Mouse (Mus musculus): Measurements from ENCODE around the gene Exoc3l4. TPM values are rescaled to one million over a fixed set of nuclear protein-coding genes. Genes with fewer than 3 reads are reported as not detected.

The Exoc3l4 gene
- polyA plus RNA-seq, 1 experiment from 2014 or later, result 9.4 TPM

GRCm38 (mm10) chr12:111411631-111412355 is 5.0 kb upstream of the Exoc3l4 start:
- Histone ChIP-seq H3K9ac (ENCODE audit: low read length) (no peak overlapping the region), H3K4me3 (ENCODE audit: control insufficient read depth in 1 of 2, insufficient read depth in 1 of 2, low read depth in 1 of 2, low read length in 2 of 2) (no peak overlapping the region), H3K27me3 (ENCODE audit: control insufficient read depth, insufficient read depth, low read length) (peaks cover 28% of the 10 kb centered on the region), H3K4me2 (ENCODE audit: low read length) (no peak overlapping the region), H3K9me3 (ENCODE audit: control insufficient read depth, low read length) (no peaks in the 10 kb centered on the region), H3K36me3 (ENCODE audit: control insufficient read depth, insufficient read depth, low read length) (no peaks in the 10 kb centered on the region), H3K4me1 (ENCODE audit: control insufficient read depth in 2 of 2, insufficient read depth in 2 of 2, low read length in 2 of 2) (peaks cover 18 to 28% of the 10 kb centered on the region in 2 experiments), H3K27ac (replicated peaks in 1 of 2; ENCODE audit: control insufficient read depth in 1 of 2, insufficient read depth in 1 of 2, low read depth in 2 of 2, low read length in 2 of 2) (no peak overlapping the region)
- WGBS, result 73% methylated on average over 8 of the region's 8 CpGs
- ATAC-seq (ENCODE audit: insufficient number of reproducible peaks, insufficient read depth, low FRiP score, low read depth), result no peak

DNA sequence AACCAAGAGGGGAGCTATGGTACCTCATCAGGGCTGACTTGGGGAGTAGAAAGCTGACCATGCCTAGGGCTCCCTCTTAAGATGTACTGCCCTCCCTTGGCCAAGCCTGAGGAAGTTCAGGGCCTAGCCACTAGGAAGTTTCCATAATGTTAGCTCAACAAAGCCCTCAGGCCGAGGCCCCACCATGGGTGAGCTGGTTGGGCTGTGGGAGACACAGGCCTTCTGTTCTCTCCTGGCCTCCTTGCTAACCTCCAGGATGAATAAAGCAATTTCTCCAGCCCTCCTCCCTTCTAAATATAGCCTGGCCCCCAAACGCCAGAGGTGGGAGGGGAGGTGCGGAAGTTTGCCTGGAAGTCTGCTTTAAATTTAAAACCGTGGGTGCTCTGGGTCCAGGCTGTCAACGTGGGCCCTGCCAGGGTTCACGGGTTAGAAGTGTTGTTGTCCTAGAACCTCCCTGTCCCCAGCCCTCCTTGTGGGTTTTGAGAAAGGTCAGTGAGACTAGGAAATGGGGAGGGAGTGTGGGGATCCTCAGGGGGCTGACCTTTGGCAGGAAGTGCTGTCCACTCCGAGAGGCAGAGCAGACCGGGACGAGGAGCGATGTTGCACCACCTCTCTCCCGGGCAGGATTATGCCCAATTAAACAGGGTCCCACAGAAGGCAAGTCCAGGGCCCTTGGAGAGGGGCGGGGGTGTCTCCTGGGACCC is 4.1 kb upstream of the Exoc3l4 start:
- Histone ChIP-seq H3K4me3 (ENCODE audit: control insufficient read depth in 1 of 2, insufficient read depth in 1 of 2, low read depth in 1 of 2, low read length in 2 of 2) (peak overlapping the region; percentile 43 to 47), H3K9ac (ENCODE audit: low read length) (peak overlapping the region; percentile 68), H3K9me3 (ENCODE audit: control insufficient read depth, low read length) (no peaks in the 10 kb centered on the region), H3K4me2 (ENCODE audit: low read length) (peak overlapping the region; percentile 77), H3K27ac (replicated peaks in 1 of 2; ENCODE audit: control insufficient read depth in 1 of 2, insufficient read depth in 1 of 2, low read depth in 2 of 2, low read length in 2 of 2) (peak overlapping the region; percentile 57 to 87), H3K4me1 (ENCODE audit: control insufficient read depth in 2 of 2, insufficient read depth in 2 of 2, low read length in 2 of 2) (peaks cover 25 to 35% of the 10 kb centered on the region in 2 experiments), H3K36me3 (ENCODE audit: control insufficient read depth, insufficient read depth, low read length) (no peaks in the 10 kb centered on the region), H3K27me3 (ENCODE audit: control insufficient read depth, insufficient read depth, low read length) (peaks cover 20% of the 10 kb centered on the region)
- peak; percentile 41; the same call in 1 of the 2 replicates for ATAC-seq (ENCODE audit: insufficient number of reproducible peaks, insufficient read depth, low FRiP score, low read depth)
- 6% methylated on average over 12 of the region's 12 CpGs for WGBS

- ATAC-seq (ENCODE audit: insufficient number of reproducible peaks, insufficient read depth, low FRiP score, low read depth), result peak; percentile 74
- Histone ChIP-seq H3K27me3 (ENCODE audit: control insufficient read depth, insufficient read depth, low read length) (peaks cover 16% of the 10 kb centered on the region), H3K4me1 (ENCODE audit: control insufficient read depth in 2 of 2, insufficient read depth in 2 of 2, low read length in 2 of 2) (peaks cover 25 to 36% of the 10 kb centered on the region in 2 experiments), H3K27ac (replicated peaks in 1 of 2; ENCODE audit: control insufficient read depth in 1 of 2, insufficient read depth in 1 of 2, low read depth in 2 of 2, low read length in 2 of 2) (peak overlapping the region; percentile 57 to 87), H3K4me3 (ENCODE audit: control insufficient read depth in 1 of 2, insufficient read depth in 1 of 2, low read depth in 1 of 2, low read length in 2 of 2) (peak overlapping the region; percentile 43 to 47), H3K4me2 (ENCODE audit: low read length) (peak overlapping the region; percentile 77), H3K9me3 (ENCODE audit: control insufficient read depth, low read length) (no peaks in the 10 kb centered on the region), H3K9ac (ENCODE audit: low read length) (peak overlapping the region; percentile 68), H3K36me3 (ENCODE audit: control insufficient read depth, insufficient read depth, low read length) (no peaks in the 10 kb centered on the region)
- under 1% methylated on average over 21 of the region's 21 CpGs for WGBS
Observed at GRCm38 (mm10) chr12:111413300-111413699, 3.5 kb upstream of the Exoc3l4 start.

DNA sequence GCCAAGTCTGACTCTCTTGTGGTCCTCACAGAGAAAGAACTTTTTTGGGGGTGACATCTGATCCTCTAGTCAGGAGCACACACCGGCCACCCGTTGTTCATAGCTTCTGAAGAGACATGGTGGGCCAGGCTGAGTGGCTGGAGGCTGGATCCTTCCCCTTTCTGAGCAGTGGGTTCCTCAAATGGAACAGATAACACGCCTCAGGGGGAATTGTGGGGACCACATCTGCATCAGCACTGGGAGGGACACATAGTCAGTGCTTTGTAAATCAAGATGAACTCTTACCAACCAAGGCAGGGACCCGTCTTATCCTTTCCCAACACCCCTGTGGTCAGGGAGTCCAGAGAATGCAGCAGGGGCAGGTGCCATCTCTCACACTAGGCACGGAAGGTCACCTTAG is 3.1 kb downstream of the Exoc3l4 start:
- no peak overlapping the region for H3K9ac ChIP-seq (ENCODE audit: low read length)
- WGBS, result 71% methylated on average over 5 of the region's 5 CpGs
- H3K27ac ChIP-seq (replicated peaks in 1 of 2; ENCODE audit: control insufficient read depth in 1 of 2, insufficient read depth in 1 of 2, low read depth in 2 of 2, low read length in 2 of 2), result no peak overlapping the region
- H3K27me3 ChIP-seq (ENCODE audit: control insufficient read depth, insufficient read depth, low read length), result peaks cover 34% of the 10 kb centered on the region
- no peak for ATAC-seq (ENCODE audit: insufficient number of reproducible peaks, insufficient read depth, low FRiP score, low read depth)
- no peak overlapping the region for H3K4me2 ChIP-seq (ENCODE audit: low read length)
- H3K4me3 ChIP-seq (ENCODE audit: control insufficient read depth in 1 of 2, insufficient read depth in 1 of 2, low read depth in 1 of 2, low read length in 2 of 2), result no peak overlapping the region
- no peaks in the 10 kb centered on the region for H3K9me3 ChIP-seq (ENCODE audit: control insufficient read depth, low read length)
- no peaks in the 10 kb centered on the region for H3K36me3 ChIP-seq (ENCODE audit: control insufficient read depth, insufficient read depth, low read length)
- peaks cover 24 to 38% of the 10 kb centered on the region in 2 experiments for H3K4me1 ChIP-seq (ENCODE audit: control insufficient read depth in 2 of 2, insufficient read depth in 2 of 2, low read length in 2 of 2)

DNA sequence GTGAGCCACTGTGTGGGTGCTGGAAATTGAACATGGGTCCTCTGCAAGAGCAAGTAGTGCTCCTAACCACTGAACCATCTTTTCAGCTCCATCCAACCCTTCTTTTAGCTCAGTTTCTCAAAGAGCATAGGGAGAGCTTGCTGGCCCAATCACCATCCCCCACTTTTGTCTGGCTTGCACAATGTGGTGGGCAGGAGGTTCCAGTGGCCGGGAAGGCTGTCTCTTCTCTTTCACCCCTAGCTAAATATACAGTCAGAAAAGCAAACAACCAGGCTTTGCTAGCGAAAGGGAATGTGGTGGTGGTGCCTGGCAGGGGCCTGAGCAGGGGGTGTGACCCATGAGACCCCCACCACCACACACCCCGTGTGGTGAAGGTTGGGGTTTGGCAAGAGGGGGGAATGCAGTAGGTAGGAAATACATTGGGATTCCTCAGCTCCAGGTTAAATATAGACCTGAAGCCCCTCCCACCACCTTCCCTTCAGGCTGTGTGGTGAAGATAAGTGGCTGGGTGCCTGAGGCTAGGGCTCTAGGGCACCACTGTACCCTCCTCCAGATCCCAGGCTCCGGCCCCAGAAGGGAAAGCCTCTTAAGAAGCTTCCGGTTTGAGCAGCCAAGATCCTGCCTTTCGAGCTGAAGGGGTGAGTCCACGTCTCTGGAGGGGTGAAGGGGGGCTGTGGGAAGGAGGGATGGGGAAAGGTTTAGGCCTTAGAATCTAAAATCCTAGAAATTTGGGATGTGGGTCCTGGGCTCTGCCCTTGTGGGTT is 4.3 kb downstream of the Exoc3l4 start:
- Histone ChIP-seq H3K4me1 (ENCODE audit: control insufficient read depth in 2 of 2, insufficient read depth in 2 of 2, low read length in 2 of 2) (peaks cover 24 to 38% of the 10 kb centered on the region in 2 experiments), H3K4me3 (ENCODE audit: control insufficient read depth in 1 of 2, insufficient read depth in 1 of 2, low read depth in 1 of 2, low read length in 2 of 2) (no peak overlapping the region)
- ATAC-seq (ENCODE audit: insufficient number of reproducible peaks, insufficient read depth, low FRiP score, low read depth), result 0 out of 2 replicates have a peak, but pooled peaks have one; percentile 14

GRCm38 (mm10) chr12:111422852-111423251 is 6.0 kb downstream of the Exoc3l4 start:
- 67% methylated on average over 5 of the region's 5 CpGs for WGBS
- no peak for ATAC-seq (ENCODE audit: insufficient number of reproducible peaks, insufficient read depth, low FRiP score, low read depth)
- no peak overlapping the region for H3K27ac ChIP-seq (replicated peaks in 1 of 2; ENCODE audit: control insufficient read depth in 1 of 2, insufficient read depth in 1 of 2, low read depth in 2 of 2, low read length in 2 of 2)
- peak overlapping the region; percentile 50; the same call in 1 of the 2 replicates for H3K4me2 ChIP-seq (ENCODE audit: low read length)
- H3K9ac ChIP-seq (ENCODE audit: low read length), result no peak overlapping the region
- H3K4me3 ChIP-seq (ENCODE audit: control insufficient read depth in 1 of 2, insufficient read depth in 1 of 2, low read depth in 1 of 2, low read length in 2 of 2), result no peak overlapping the region
- H3K4me1 ChIP-seq (ENCODE audit: control insufficient read depth in 2 of 2, insufficient read depth in 2 of 2, low read length in 2 of 2), result peaks cover 18 to 24% of the 10 kb centered on the region in 2 experiments
- H3K9me3 ChIP-seq (ENCODE audit: control insufficient read depth, low read length), result no peaks in the 10 kb centered on the region
- no peaks in the 10 kb centered on the region for H3K36me3 ChIP-seq (ENCODE audit: control insufficient read depth, insufficient read depth, low read length)
- H3K27me3 ChIP-seq (ENCODE audit: control insufficient read depth, insufficient read depth, low read length), result peaks cover 49% of the 10 kb centered on the region

More for the DNA sequence above, 4.3 kb downstream of the Exoc3l4 start:
- peaks cover 42% of the 10 kb centered on the region for H3K27me3 ChIP-seq (ENCODE audit: control insufficient read depth, insufficient read depth, low read length)
- peak overlapping the region in 1 of 2 experiments; percentile 41; a peak in 3 of 4 replicates for H3K27ac ChIP-seq (replicated peaks in 1 of 2; ENCODE audit: control insufficient read depth in 1 of 2, insufficient read depth in 1 of 2, low read depth in 2 of 2, low read length in 2 of 2)
- H3K36me3 ChIP-seq (ENCODE audit: control insufficient read depth, insufficient read depth, low read length), result no peaks in the 10 kb centered on the region
- H3K4me2 ChIP-seq (ENCODE audit: low read length), result peak overlapping the region; percentile 46
- peak overlapping the region; percentile 46; the same call in 1 of the 2 replicates for H3K9ac ChIP-seq (ENCODE audit: low read length)
- WGBS, result 13% methylated on average over 7 of the region's 7 CpGs
- no peaks in the 10 kb centered on the region for H3K9me3 ChIP-seq (ENCODE audit: control insufficient read depth, low read length)

GRCm38 (mm10) chr12:111423570-111424129 is 6.8 kb downstream of the Exoc3l4 start:
- Histone ChIP-seq H3K4me3 (ENCODE audit: control insufficient read depth in 1 of 2, insufficient read depth in 1 of 2, low read depth in 1 of 2, low read length in 2 of 2) (peak overlapping the region; percentile 4 to 16; a peak in 3 of 4 replicates), H3K9ac (ENCODE audit: low read length) (no peak overlapping the region)
- WGBS, result 14% methylated on average over 43 of the region's 43 CpGs

More at GRCm38 (mm10) chr12:111423570-111424129, 6.8 kb downstream of the Exoc3l4 start:
- Histone ChIP-seq H3K9me3 (ENCODE audit: control insufficient read depth, low read length) (no peaks in the 10 kb centered on the region), H3K27ac (replicated peaks in 1 of 2; ENCODE audit: control insufficient read depth in 1 of 2, insufficient read depth in 1 of 2, low read depth in 2 of 2, low read length in 2 of 2) (no peak overlapping the region), H3K4me2 (ENCODE audit: low read length) (peak overlapping the region; percentile 50), H3K36me3 (ENCODE audit: control insufficient read depth, insufficient read depth, low read length) (no peaks in the 10 kb centered on the region), H3K27me3 (ENCODE audit: control insufficient read depth, insufficient read depth, low read length) (peaks cover 57% of the 10 kb centered on the region), H3K4me1 (ENCODE audit: control insufficient read depth in 2 of 2, insufficient read depth in 2 of 2, low read length in 2 of 2) (peaks cover 22 to 32% of the 10 kb centered on the region in 2 experiments)
- no peak for ATAC-seq (ENCODE audit: insufficient number of reproducible peaks, insufficient read depth, low FRiP score, low read depth)
